Mouse (Mus musculus) G1E (cell line): ENCODE measurements around the gene Lmbr1l. TPM values are rescaled to one million over a fixed set of nuclear protein-coding genes. Genes with fewer than 3 reads are reported as not detected.
"Not testable (repeated sequence)": the region's sequence is repeated elsewhere in the genome, so short reads cannot be mapped to it uniquely, and the experiment has no call there.

Experiments
- ATAC-seq: 2 replicates; pipeline ENCODE4 v1.8.0; 2016; ENCODE audit warnings: mild to moderate bottlenecking; ENCODE audit not compliant: insufficient number of reproducible peaks, poor library complexity, low FRiP score, severe bottlenecking; ENCODE audit errors: extremely low read depth
- DNase-seq: peaks from one replicate; pipeline ENCODE4 v3.0.0; 2012; ENCODE audit warnings: low spot score
- H3K27me3 ChIP-seq: 2 replicates; pipeline ENCODE4 v1.6.1; 2012; ENCODE audit warnings: mild to moderate bottlenecking, low read length, inconsistent platforms; ENCODE audit not compliant: insufficient read depth
- H3K36me3 ChIP-seq: replicated peaks from 2 replicates; pipeline ENCODE3; 2012; ENCODE audit warnings: mild to moderate bottlenecking, inconsistent platforms
- H3K4me1 ChIP-seq: 2 replicates; pipeline ENCODE4 v1.6.1; 2012; ENCODE audit warnings: low read depth, low read length, inconsistent platforms, mixed read lengths; ENCODE audit not compliant: insufficient read depth
- H3K4me3 ChIP-seq: 2 replicates; pipeline ENCODE4 v1.5.1; 2012; ENCODE audit warnings: low read depth, mild to moderate bottlenecking, inconsistent platforms, low read length, moderate library complexity, mixed read lengths
- H3K9me3 ChIP-seq: replicated peaks from 2 replicates; pipeline ENCODE4 v1.6.1; 2012; ENCODE audit warnings: inconsistent platforms
- CTCF ChIP-seq: IDR thresholded peaks from 2 replicates; pipeline ENCODE4 v1.5.1; 2012; ENCODE audit warnings: low read depth, low read length, inconsistent platforms, mixed read lengths
- GATA1 ChIP-seq: IDR thresholded peaks from 2 replicates; pipeline ENCODE4 v1.6.1; 2012; ENCODE audit warnings: borderline replicate concordance, low read length, inconsistent platforms, mixed read lengths
- GATA2 ChIP-seq: IDR thresholded peaks from 2 replicates; pipeline ENCODE4 v1.6.1; 2012; ENCODE audit warnings: low read depth, low read length, inconsistent platforms, borderline replicate concordance
- POLR2AphosphoS5 ChIP-seq: IDR thresholded peaks from 2 replicates; pipeline ENCODE4 v1.6.1; 2012; ENCODE audit warnings: low read depth, low read length, inconsistent platforms; ENCODE audit not compliant: insufficient replicate concordance
- TAL1 ChIP-seq: conservative IDR thresholded peaks from 2 replicates; pipeline ENCODE4 v1.6.1; 2012; ENCODE audit warnings: low read depth, low read length, inconsistent platforms, mixed read lengths
- polyA plus RNA-seq: library from polyadenylated mRNA; stranded (reverse); fragments of >175 nt; gene quantifications from 2 replicates; pipeline ENCODE4 v1.2.3, GENCODE M21; 2012
- total RNA-seq, 2 experiments: library from RNA; stranded (forward) in 1 of 2; stranded (reverse) in 1 of 2; fragments of 200-1000 nt in 1 of 2; fragments of >200 nt in 1 of 2; fragmentation: Nextera tagmentation in 1 of 2; gene quantifications; 2 replicates each; pipeline ENCODE4 v1.2.3; 2014 to 2017

Lmbr1l gene
- total and polyA plus RNA-seq, 3 experiments: 4.5 to 17.1 (median 9.6) TPM

DNA sequence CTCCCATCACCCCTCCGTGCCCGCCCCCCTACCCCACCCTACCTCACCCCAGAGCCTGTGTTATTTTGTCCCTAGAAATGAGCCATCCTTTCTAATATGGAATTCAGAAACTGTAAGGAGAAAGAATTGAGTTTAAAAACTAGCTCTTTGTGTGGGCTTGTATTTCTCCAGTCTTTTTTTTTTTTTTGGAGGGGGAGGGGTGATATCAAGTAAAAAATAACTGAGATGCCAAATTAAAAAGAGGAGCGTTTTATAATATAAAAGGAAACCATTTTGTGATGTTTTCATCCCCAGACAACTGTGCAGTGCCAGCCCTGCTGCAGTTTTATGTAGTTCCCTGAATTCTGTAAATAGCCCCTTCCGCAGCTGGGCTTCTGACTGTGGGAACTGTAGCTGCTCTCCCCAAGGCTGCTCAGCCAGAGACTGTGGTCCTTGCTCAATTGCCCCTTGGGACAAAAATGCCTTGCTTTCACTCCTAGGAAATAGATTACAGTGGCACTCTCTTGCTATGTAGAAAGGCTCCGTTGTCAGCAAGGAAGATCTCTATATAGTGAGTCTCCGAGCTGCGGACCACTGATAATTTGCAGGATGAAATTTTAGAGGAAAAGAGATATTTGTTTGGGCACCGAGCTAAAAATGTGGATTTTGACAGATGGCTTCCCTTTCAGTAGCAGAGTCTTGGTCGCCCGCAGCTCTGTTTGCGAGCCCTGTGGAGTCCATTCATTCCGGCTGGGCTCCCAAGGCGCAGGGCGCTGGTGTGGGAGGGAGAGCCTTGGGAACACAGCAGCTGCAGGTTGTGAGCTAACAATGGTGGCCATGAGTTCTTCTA is 36.6 kb upstream of the Lmbr1l start:
- Histone ChIP-seq H3K4me3 (no peak overlapping the region), H3K9me3 (no peaks in the 10 kb centered on the region), H3K4me1 (peaks cover 17% of the 10 kb centered on the region), H3K27me3 (peaks cover 18% of the 10 kb centered on the region), H3K36me3 (no peaks in the 10 kb centered on the region)
- ATAC-seq (no peak), DNase-seq (no peak)
- TF ChIP-seq CTCF (no peak), GATA1 (no peak), TAL1 (no peak), POLR2AphosphoS5 (no peak), GATA2 (no peak)

DNA sequence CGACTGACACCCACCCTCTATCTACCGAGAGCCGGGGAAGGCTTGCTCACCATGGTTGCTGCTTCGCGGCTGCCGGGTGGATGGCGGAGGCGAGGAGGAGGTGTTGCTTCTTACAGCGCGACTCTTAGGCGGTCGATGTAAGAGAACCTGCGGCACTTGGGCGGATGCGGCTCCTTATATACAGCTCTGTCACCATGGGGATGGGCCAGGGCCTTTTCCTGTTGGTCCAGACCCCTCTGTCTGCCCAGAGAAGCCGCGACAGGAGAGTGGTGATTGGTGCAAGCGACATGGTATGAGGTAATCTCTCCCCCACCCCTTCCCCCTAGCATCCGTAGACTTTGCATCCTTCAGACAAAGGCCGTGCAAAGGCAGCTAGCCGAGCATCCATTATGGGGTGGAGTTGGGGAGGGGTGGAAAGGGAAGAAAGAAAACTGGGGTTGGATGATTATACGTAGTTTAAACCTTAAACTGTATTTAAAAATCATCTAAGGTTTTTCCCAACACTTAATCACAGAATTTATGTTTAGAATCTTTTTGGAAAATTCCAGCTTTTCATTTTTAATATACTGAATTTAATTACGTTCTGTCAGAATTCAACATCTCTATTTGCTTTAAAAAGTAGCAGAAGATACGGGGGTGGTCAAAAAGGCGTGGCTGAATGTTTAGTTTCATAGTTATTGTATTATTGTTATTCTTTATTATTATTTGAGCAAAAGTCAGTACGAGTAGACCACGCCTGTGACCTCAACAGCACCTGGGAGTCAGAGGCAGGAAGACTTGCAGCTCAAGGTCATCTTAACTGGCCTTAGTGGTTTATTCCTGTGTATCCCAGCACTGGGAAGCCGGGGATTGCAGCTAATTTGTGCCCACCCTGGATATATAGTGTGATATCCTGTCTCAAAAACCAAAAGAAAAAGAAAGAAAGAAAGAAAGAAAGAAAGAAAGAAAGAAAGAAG is 35.6 kb upstream of the Lmbr1l start, which contains the start of the genes Gm49450 and Tuba1a:
Gene Gm49450 (minus strand): TSS at position 151 of the 956 bp plus-strand sequence.
Gene Tuba1a (minus strand): TSS at position 303 of the 956 bp plus-strand sequence.
- ATAC-seq (peak; percentile 75), DNase-seq (peak; percentile 58)

DNA sequence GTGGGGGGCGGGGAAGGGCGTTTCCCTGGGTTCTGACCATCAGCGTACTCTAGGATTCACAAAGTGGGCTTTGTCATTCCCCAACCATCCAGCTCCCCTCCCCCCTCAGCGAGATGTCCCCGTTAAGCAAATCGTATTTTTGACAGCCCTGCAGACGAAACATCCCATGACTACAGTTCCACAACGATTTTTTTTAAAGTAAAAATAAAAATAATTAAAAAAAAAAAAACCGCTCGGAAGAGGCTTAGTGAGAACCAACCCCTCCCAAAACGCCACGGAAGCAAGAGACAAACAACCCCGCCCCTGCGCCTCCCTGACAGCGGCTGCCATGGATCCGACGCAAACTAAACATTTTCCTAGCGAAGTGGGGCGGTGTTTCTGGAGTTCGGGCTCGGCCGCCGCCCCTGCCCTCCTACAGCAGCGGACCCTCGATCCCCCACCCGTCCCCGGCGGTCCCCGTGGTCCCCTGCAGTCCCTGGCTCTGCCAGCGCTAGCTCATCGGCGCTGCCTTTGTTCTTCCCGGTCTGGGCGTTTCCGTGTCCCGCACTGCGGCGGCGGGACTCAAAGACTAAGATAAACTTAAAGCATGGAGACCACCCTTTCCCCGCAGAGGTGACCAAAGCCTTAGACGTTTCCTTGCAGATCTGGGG is 34.8 kb upstream of the Lmbr1l start:
- ATAC-seq (0 out of 2 replicates have a peak, but pooled peaks have one; percentile 15), DNase-seq (peak; percentile 64)
- no peak for TF ChIP-seq POLR2AphosphoS5
- no peak for TF ChIP-seq CTCF
- TF ChIP-seq GATA1: no peak
- TF ChIP-seq TAL1: no peak
- no peak for TF ChIP-seq GATA2

More for the DNA sequence above, 35.6 kb upstream of the Lmbr1l start, which contains the start of the genes Gm49450 and Tuba1a:
- H3K4me3 ChIP-seq: peak within 1 kb of the TSS; percentile 76
- H3K36me3 ChIP-seq: no peaks in the 10 kb centered on the region
- H3K27me3 ChIP-seq: peaks cover 18% of the 10 kb centered on the region
- no peaks in the 10 kb centered on the region for H3K9me3 ChIP-seq
- H3K4me1 ChIP-seq: peaks cover 17% of the 10 kb centered on the region
- no peak for TF ChIP-seq CTCF
- TF ChIP-seq GATA1: no peak
- no peak for TF ChIP-seq GATA2
- no peak for TF ChIP-seq POLR2AphosphoS5
- TF ChIP-seq TAL1: no peak

DNA sequence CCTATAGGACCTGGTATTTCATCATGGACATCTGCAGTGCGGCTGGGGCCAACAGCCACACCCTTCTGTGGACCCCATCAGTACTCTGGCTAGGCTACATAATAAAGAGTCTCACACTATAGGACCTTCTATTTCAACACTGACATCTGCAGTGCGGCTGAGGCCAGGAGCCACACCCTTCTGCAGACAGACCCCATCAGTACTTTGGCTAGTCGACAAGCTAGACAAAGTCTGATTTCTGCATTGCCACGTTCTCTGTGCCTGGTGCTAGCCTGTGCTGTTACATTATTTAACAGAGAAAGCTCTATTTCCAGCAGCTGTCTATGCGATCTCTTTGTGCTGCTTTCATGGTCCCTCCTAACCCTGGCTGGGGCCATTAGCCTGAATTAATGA is 34.0 kb upstream of the Lmbr1l start:
- TF ChIP-seq POLR2AphosphoS5: no peak
- no peak for TF ChIP-seq TAL1
- no peak for TF ChIP-seq GATA2
- TF ChIP-seq GATA1: no peak
- no peak for TF ChIP-seq CTCF
- peaks cover 16% of the 10 kb centered on the region for H3K27me3 ChIP-seq
- H3K36me3 ChIP-seq: no peaks in the 10 kb centered on the region
- 0 out of 2 replicates have a peak overlapping the region, but pooled peaks have one; percentile 27 for H3K4me3 ChIP-seq
- ATAC-seq (no peak), DNase-seq (no peak)
- peaks cover 17% of the 10 kb centered on the region for H3K4me1 ChIP-seq
- no peaks in the 10 kb centered on the region for H3K9me3 ChIP-seq

More for the DNA sequence above, 34.8 kb upstream of the Lmbr1l start:
- H3K4me1 ChIP-seq: peaks cover 17% of the 10 kb centered on the region
- peak overlapping the region; percentile 76 for H3K4me3 ChIP-seq
- H3K9me3 ChIP-seq: no peaks in the 10 kb centered on the region
- no peaks in the 10 kb centered on the region for H3K36me3 ChIP-seq
- H3K27me3 ChIP-seq: peaks cover 16% of the 10 kb centered on the region

DNA sequence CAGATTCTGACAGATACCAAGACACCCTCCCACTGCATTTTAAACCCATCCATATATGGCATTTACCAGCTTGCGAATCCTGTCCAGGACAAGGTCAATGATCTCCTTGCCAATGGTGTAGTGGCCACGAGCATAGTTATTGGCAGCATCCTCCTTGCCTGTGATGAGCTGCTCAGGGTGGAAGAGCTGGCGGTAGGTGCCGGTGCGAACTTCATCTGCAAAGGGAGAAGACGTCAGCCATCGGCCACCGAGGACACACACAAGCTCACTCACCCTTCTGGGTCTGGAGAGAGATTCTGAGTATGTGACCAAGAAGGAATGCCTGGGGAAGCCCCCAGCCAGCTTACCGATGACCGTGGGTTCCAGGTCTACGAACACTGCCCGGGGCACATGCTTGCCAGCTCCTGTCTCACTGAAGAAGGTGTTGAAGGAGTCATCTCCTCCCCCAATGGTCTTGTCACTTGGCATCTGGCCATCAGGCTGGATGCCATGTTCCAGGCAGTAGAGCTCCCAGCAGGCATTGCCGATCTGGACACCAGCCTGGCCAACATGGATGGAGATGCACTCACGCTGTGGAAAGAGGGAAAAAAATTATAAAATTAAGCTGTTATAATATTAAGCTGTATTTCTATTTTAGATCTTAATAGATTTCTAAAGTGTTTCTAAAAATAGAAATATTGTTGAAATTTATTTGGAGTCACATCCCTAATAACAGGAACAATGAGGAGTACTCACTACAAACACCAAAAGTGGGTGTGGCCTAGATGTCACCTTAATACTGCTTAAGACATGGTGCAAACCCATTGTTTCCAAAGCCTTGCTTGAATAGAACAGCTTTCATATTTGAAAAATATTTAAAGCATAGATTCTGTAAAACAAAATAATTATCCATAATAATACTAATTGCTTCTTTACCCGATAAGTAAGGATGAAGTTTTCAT is 33.4 kb upstream of the Lmbr1l start:
- peaks cover 17% of the 10 kb centered on the region for H3K4me1 ChIP-seq
- not testable (repeated sequence) for ATAC-seq, H3K9me3 ChIP-seq, DNase-seq, H3K36me3 ChIP-seq
- peaks cover 16% of the 10 kb centered on the region for H3K27me3 ChIP-seq
- H3K4me3 ChIP-seq: peak overlapping the region; percentile 60; the same call in 1 of the 2 replicates
